Mouse (Mus musculus) spleen, adult 12 weeks (tissue): ENCODE data around the gene Sptbn2.

Source experiments
- DNase-seq: peaks from one replicate; pipeline ENCODE4 v3.0.0; 2022; ENCODE audit warnings: low spot score

Gene Sptbn2

GRCm38 (mm10) chr19:4785206-4785605 is 74.2 kb downstream of the Sptbn2 start:
- DNase-seq: no peak

GRCm38 (mm10) chr19:4786313-4786712 is 75.3 kb downstream of the Sptbn2 start:
- DNase-seq: no peak

- no peak for DNase-seq
Measured at GRCm38 (mm10) chr19:4793281-4793830, 82.4 kb downstream of the Sptbn2 start.

- peak; percentile 92 for DNase-seq
Measured at GRCm38 (mm10) chr19:4793831-4794422, 83.0 kb downstream of the Sptbn2 start, which contains the start of gene Rbm4. Gene Rbm4, minus strand, starts transcription at chr19:4793901.

- DNase-seq: no peak
Measured at GRCm38 (mm10) chr19:4795929-4796328, 85.0 kb downstream of the Sptbn2 start.

GRCm38 (mm10) chr19:4797846-4798245 is 86.9 kb downstream of the Sptbn2 start:
- no peak for DNase-seq

GRCm38 (mm10) chr19:4799083-4799482 is 88.1 kb downstream of the Sptbn2 start:
- no peak for DNase-seq
